Mouse (Mus musculus): ENCODE data around the gene Nol3.
A peak's percentile ranks its signal among the peaks of the same experiment; 100 is the strongest.

Gene Nol3

DNA sequence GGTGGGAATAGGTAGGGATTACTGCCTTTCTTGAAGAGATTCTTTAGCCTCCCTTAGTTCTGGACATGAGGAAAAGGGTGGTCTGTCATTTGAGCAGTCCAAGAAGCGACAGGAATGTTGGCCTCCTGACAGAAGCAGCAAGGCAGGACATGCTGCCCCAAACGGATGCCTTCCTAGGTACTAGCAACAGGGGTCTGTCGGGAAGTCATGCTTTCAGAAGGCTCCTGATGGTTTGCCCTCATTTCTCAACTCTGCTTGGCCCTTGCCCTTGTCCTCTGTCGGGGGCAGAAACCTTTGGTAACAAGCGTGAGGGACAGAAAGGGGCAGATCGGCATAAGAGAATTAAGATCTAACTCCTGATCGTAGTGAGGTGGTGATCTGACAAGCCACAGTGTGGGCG is 34.2 kb downstream of the Nol3 start:
- no peak for DNase-seq

- DNase-seq = no peak
Measured at GRCm38 (mm10) chr8:105311718-105312117, 35.8 kb downstream of the Nol3 start.

- no peak for DNase-seq
Measured at GRCm38 (mm10) chr8:105312891-105313481, 37.0 kb downstream of the Nol3 start.

GRCm38 (mm10) chr8:105313622-105314402 is 37.9 kb downstream of the Nol3 start:
- DNase-seq = no peak

GRCm38 (mm10) chr8:105315073-105315769 is 39.3 kb downstream of the Nol3 start:
- no peak for DNase-seq

- DNase-seq = no peak
Measured at GRCm38 (mm10) chr8:105317941-105318340, 42.0 kb downstream of the Nol3 start.

DNA sequence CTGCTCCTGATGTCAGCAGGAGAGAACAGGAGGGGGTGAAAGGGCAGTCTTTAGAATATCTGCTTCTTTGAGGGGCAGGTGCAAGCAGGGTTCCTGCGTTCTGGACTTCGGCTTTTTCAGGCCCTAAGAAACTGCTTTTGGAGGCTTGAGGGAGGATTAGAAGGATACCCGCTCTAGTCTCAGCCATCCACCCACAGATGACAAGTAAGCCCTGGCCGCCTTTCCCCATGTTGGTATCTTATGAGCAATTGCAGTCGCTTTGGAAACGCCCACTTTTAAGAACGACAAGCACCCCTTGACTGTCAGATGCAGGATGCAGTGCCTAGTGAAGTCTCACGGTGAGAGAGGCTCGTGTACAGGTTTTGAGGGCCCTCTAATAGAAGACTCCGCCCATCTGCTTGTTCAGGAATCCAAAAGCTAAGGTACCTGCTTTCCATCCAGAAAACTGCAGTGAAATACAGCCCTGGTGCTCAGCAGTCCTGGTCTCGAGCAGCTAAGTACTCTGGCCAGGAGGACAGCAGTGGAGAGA is 42.8 kb downstream of the Nol3 start:
- no peak for DNase-seq

- DNase-seq = no peak
Measured at GRCm38 (mm10) chr8:105323183-105323582, 47.2 kb downstream of the Nol3 start.

GRCm38 (mm10) chr8:105325641-105326093 is 49.7 kb downstream of the Nol3 start:
- peak; percentile 54 for DNase-seq

- DNase-seq = peak; percentile 97
Measured at GRCm38 (mm10) chr8:105326141-105326672, 50.3 kb downstream of the Nol3 start, which contains the start of the genes Lrrc29 and Tmem208. Lrrc29 (minus strand) TSS chr8:105326278. Tmem208 (plus strand) TSS chr8:105326354.

- DNase-seq = no peak
Measured at GRCm38 (mm10) chr8:105326968-105327367, 51.0 kb downstream of the Nol3 start.

- no peak for DNase-seq
Measured at GRCm38 (mm10) chr8:105330325-105330724, 54.4 kb downstream of the Nol3 start.

DNA sequence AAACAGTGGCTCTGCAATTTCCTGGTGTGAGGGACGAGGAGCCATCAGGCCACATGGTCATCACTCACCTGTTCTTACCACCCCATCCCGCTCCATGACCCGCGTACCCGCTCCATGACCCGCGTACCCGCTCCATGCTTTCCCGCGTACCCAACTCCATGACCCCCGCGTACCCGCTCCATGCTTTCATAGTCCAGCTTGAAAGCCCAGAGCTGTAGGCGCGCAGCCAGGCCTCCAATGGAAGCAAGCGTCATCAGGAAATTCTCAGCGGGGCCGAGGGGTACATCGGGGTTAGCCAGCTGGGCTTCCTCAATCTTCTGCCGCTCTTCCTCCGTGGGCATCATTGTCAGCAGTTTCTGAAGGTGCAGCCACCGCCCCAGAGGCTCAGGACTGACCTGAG is 55.5 kb downstream of the Nol3 start:
- DNase-seq = no peak
